9 mouse cellular contexts compared by ENCODE assay signal in genomic region chr14:105377770-105378169, GRCm38 (mm10).
DNase-seq lines count a peak whose midpoint lies in the region; ATAC-seq and TF ChIP-seq lines count a peak whose summit lies in the region.
"Had no signal": no experiment of that assay in that cellular context is flagged by ENCODE, and none has a peak within 500 bp of the region (broad histone marks: within the 10 kb centered on the region; RNA-seq: fewer than 3 reads in every experiment).

No protein-coding gene starts in this region.

- H3K4me1 ChIP-seq in lung, embryonic 16.5 days (replicated peaks; ENCODE audit: control insufficient read depth, insufficient read depth, low read length) = peaks cover 12% of the 10 kb centered on the region
- H3K4me1 ChIP-seq in embryonic facial prominence, embryonic 13.5 days = peaks cover 24% of the 10 kb centered on the region
- H3K4me1 ChIP-seq in heart, embryonic 15.5 days (replicated peaks) = peaks cover 42% of the 10 kb centered on the region
- no peaks in the 10 kb centered on the region for H3K4me1 ChIP-seq in midbrain, embryonic 13.5 days (replicated peaks)
- H3K4me1 ChIP-seq: megakaryocyte, embryonic 14.5 days had no signal

- H3K27me3 ChIP-seq in lung, embryonic 16.5 days (ENCODE audit: control insufficient read depth, insufficient read depth, low read depth, low read length) = no peaks in the 10 kb centered on the region
- no peaks in the 10 kb centered on the region for H3K27me3 ChIP-seq in embryonic facial prominence, embryonic 13.5 days
- no peaks in the 10 kb centered on the region for H3K27me3 ChIP-seq in heart, embryonic 15.5 days
- no peaks in the 10 kb centered on the region for H3K27me3 ChIP-seq in myocyte (ENCODE audit: control insufficient read depth, insufficient read depth, insufficient read length)
- H3K27me3 ChIP-seq in midbrain, embryonic 13.5 days = no peaks in the 10 kb centered on the region
- H3K27me3 ChIP-seq: megakaryocyte, embryonic 14.5 days had no signal

- ATAC-seq in lung, embryonic 16.5 days (ENCODE audit: low read depth) = peak; percentile 78
- ATAC-seq in embryonic facial prominence, embryonic 13.5 days (ENCODE audit: insufficient number of reproducible peaks, insufficient read depth, low FRiP score, low TSS enrichment, low read depth) = peak; percentile 48; the same call in 1 of the 2 replicates
- peak; percentile 72 for ATAC-seq in heart, embryonic 15.5 days (replicated peaks; ENCODE audit: insufficient number of reproducible peaks, insufficient read depth, low FRiP score, low read depth)
- no peak for ATAC-seq in midbrain, embryonic 13.5 days

- H3K9me3 ChIP-seq in lung, embryonic 16.5 days (ENCODE audit: control insufficient read depth, low read length) = no peaks in the 10 kb centered on the region
- H3K9me3 ChIP-seq in embryonic facial prominence, embryonic 13.5 days = no peaks in the 10 kb centered on the region
- H3K9me3 ChIP-seq in heart, embryonic 15.5 days (replicated peaks) = no peaks in the 10 kb centered on the region
- H3K9me3 ChIP-seq in midbrain, embryonic 13.5 days = no peaks in the 10 kb centered on the region

- no peaks in the 10 kb centered on the region for H3K36me3 ChIP-seq in lung, embryonic 16.5 days (ENCODE audit: control insufficient read depth, insufficient read depth, low read length)
- no peaks in the 10 kb centered on the region for H3K36me3 ChIP-seq in embryonic facial prominence, embryonic 13.5 days
- H3K36me3 ChIP-seq in heart, embryonic 15.5 days = no peaks in the 10 kb centered on the region
- no peaks in the 10 kb centered on the region for H3K36me3 ChIP-seq in myocyte (ENCODE audit: control insufficient read depth, insufficient read depth)
- no peaks in the 10 kb centered on the region for H3K36me3 ChIP-seq in midbrain, embryonic 13.5 days

- no peak overlapping the region for H3K9ac ChIP-seq in lung, embryonic 16.5 days (ENCODE audit: low read length)
- no peak overlapping the region for H3K9ac ChIP-seq in embryonic facial prominence, embryonic 13.5 days
- H3K9ac ChIP-seq in heart, embryonic 15.5 days = no peak overlapping the region
- H3K9ac ChIP-seq in midbrain, embryonic 13.5 days (replicated peaks) = no peak overlapping the region

- 8% methylated on average over 5 of the region's 5 CpGs for WGBS in lung, embryonic 16.5 days
- 15% methylated on average over 5 of the region's 5 CpGs for WGBS in embryonic facial prominence, embryonic 13.5 days
- WGBS in heart, embryonic 15.5 days = 14% methylated on average over 5 of the region's 5 CpGs
- 58% methylated on average over 5 of the region's 5 CpGs for WGBS in midbrain, embryonic 13.5 days

- no peak overlapping the region for H3K4me2 ChIP-seq in lung, embryonic 16.5 days (ENCODE audit: low read depth, low read length)
- no peak overlapping the region for H3K4me2 ChIP-seq in embryonic facial prominence, embryonic 13.5 days
- no peak overlapping the region for H3K4me2 ChIP-seq in heart, embryonic 15.5 days
- H3K4me2 ChIP-seq in myocyte (ENCODE audit: low read depth) = peak overlapping the region; percentile 79
- no peak overlapping the region for H3K4me2 ChIP-seq in midbrain, embryonic 13.5 days (replicated peaks)

- H3K79me2 ChIP-seq in myocyte (ENCODE audit: control insufficient read depth, insufficient read depth) = no peaks in the 10 kb centered on the region

- H3K4me3 ChIP-seq in lung, embryonic 16.5 days (ENCODE audit: low read length) = no peak overlapping the region
- H3K4me3 ChIP-seq in embryonic facial prominence, embryonic 13.5 days = no peak overlapping the region
- H3K4me3 ChIP-seq in heart, embryonic 15.5 days = no peak overlapping the region
- H3K4me3 ChIP-seq in myocyte = no peak overlapping the region
- H3K4me3 ChIP-seq in midbrain, embryonic 13.5 days (replicated peaks) = no peak overlapping the region
- H3K4me3 ChIP-seq: megakaryocyte, embryonic 14.5 days had no signal

- no peak for TF ChIP-seq POLR2A in myocyte (IDR thresholded peaks at IDR 0.05; ENCODE audit: insufficient read length, low read depth)

- no peak overlapping the region for H3K27ac ChIP-seq in lung, embryonic 16.5 days (ENCODE audit: low read length)
- H3K27ac ChIP-seq in embryonic facial prominence, embryonic 13.5 days = peak overlapping the region; percentile 58; the same call in 1 of the 2 replicates
- peak overlapping the region; percentile 71 for H3K27ac ChIP-seq in heart, embryonic 15.5 days
- H3K27ac ChIP-seq in midbrain, embryonic 13.5 days = no peak overlapping the region

- H3ac ChIP-seq in myocyte (ENCODE audit: control insufficient read depth, insufficient read length) = no peak overlapping the region

- DNase-seq in lung, postnatal 25 days (ENCODE audit: low spot score) = no peak
- DNase-seq in cerebellum, postnatal 36 days = no peak
- DNase-seq: thymus, adult 2 months had no signal

TF ChIP-seq in myocyte, 11 proteins besides CTCF, POLR2A, EP300 and RAD21:
- TF ChIP-seq TCF3 (IDR thresholded peaks at IDR 0.05; ENCODE audit: insufficient read length, low read depth) (peak; percentile 67), POLR2AphosphoS2 (IDR thresholded peaks at IDR 0.05; ENCODE audit: insufficient read length, low read depth) (no peak), MYOD1 (IDR thresholded peaks at IDR 0.05; ENCODE audit: control insufficient read depth in 1 of 3, insufficient read length in 2 of 3, low read depth in 2 of 3) (peak; percentile 96 to 99 (median 98)), MYOG (IDR thresholded peaks at IDR 0.05; ENCODE audit: control insufficient read depth in 1 of 3, insufficient read depth in 1 of 3, insufficient read length in 2 of 3, low read depth in 2 of 3) (peak; percentile 52 to 88 (median 78)), TCF12 (IDR thresholded peaks at IDR 0.05; ENCODE audit: insufficient read depth, poor library complexity, severe bottlenecking) (peak; percentile 93), CEBPB (IDR thresholded peaks at IDR 0.05; ENCODE audit: insufficient read depth, poor library complexity, severe bottlenecking) (peak; percentile 24; the same call in 1 of the 2 replicates), MAX (IDR thresholded peaks at IDR 0.05; ENCODE audit: low read depth) (no peak)
TF ChIP-seq in myocyte: peak in this region for 5.

Comparison
In these comparisons a context has a peak if more than half of its experiments do, and no peak if none do; other contexts are left out.
1. H3K27ac ChIP-seq: peak in embryonic facial prominence, embryonic 13.5 days (single experiment) and heart, embryonic 15.5 days (single experiment); none in lung, embryonic 16.5 days (single experiment) and midbrain, embryonic 13.5 days (single experiment).